Mouse (Mus musculus): ENCODE measurements around the gene Map3k6. TPM values are rescaled to one million over a fixed set of nuclear protein-coding genes. Genes with fewer than 3 reads are reported as not detected.

The Map3k6 gene
- polyA plus RNA-seq, 1 experiment from 2014 or later = 2.6 TPM

DNA sequence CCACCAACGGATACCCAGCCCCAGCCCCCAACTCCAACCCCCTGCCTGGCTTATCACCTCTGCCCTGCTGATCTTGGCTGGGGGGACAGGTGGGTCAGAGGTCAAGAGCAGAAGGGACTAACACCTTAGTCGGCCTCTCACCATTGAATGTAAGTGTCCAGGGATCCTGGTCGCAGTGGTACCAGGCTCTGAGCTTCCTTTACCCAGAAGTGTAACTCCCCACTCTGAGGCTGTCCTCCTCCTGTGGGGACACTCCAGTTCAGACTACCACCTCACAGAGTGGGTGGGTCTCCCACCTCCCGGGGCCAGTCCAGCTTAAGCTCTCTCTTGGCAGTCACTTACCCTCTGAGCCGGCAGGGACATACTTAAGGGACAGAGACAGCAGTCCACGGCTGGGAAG is 14.8 kb downstream of the Map3k6 start:
- H3K4me1 ChIP-seq (ENCODE audit: control insufficient read depth, insufficient read depth, low read length) = peaks cover 5% of the 10 kb centered on the region; the same call in 1 of the 2 replicates
- no peak overlapping the region for H3K9ac ChIP-seq (replicated peaks; ENCODE audit: low read depth, low read length)
- H3K9me3 ChIP-seq (ENCODE audit: control insufficient read depth, low read length) = no peaks in the 10 kb centered on the region
- no peak overlapping the region for H3K4me3 ChIP-seq (ENCODE audit: low read depth, low read length)
- no peak overlapping the region for H3K27ac ChIP-seq (ENCODE audit: low read depth, low read length)
- no peaks in the 10 kb centered on the region for H3K36me3 ChIP-seq (ENCODE audit: control insufficient read depth, insufficient read depth, low read length)
- WGBS = 67% methylated on average over 6 of the region's 6 CpGs
- H3K27me3 ChIP-seq (ENCODE audit: control insufficient read depth, insufficient read depth, low read length) = peaks cover 20% of the 10 kb centered on the region
- ATAC-seq (ENCODE audit: low read depth) = no peak
- no peak overlapping the region for H3K4me2 ChIP-seq (ENCODE audit: low read depth, low read length)

DNA sequence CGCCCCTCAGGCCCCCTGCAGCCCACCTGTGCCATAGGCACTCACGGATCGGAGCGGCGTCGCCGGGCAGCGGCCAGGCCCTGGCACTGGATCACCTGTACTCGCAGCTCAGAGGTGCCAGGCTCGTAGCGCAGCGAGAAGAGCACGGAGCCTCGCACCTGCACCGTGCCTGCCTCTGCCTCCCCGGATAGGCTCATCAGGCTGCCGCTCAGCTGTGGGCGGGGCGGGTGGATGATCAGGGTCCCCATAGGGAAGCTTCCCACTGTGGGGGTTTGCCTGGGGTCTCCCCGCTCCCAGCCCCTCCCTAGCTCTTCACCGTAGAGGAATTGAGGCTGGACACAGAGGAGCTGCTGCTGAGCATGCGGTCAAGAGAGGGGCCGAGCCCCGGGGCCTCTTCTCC is 16.2 kb downstream of the Map3k6 start:
- H3K9me3 ChIP-seq (ENCODE audit: control insufficient read depth, low read length) = no peaks in the 10 kb centered on the region
- no peak for ATAC-seq (ENCODE audit: low read depth)
- H3K4me3 ChIP-seq (ENCODE audit: low read depth, low read length) = no peak overlapping the region
- peaks cover 5% of the 10 kb centered on the region for H3K27me3 ChIP-seq (ENCODE audit: control insufficient read depth, insufficient read depth, low read length)
- no peaks in the 10 kb centered on the region for H3K36me3 ChIP-seq (ENCODE audit: control insufficient read depth, insufficient read depth, low read length)
- H3K27ac ChIP-seq (ENCODE audit: low read depth, low read length) = no peak overlapping the region
- no peaks in the 10 kb centered on the region for H3K4me1 ChIP-seq (ENCODE audit: control insufficient read depth, insufficient read depth, low read length)
- H3K4me2 ChIP-seq (ENCODE audit: low read depth, low read length) = no peak overlapping the region
- no peak overlapping the region for H3K9ac ChIP-seq (replicated peaks; ENCODE audit: low read depth, low read length)
- 17% methylated on average over 24 of the region's 24 CpGs for WGBS

- Histone ChIP-seq H3K36me3 (ENCODE audit: control insufficient read depth, insufficient read depth, low read length) (no peaks in the 10 kb centered on the region), H3K27me3 (ENCODE audit: control insufficient read depth, insufficient read depth, low read length) (peaks cover 1% of the 10 kb centered on the region; the same call in 1 of the 2 replicates), H3K4me2 (ENCODE audit: low read depth, low read length) (no peak overlapping the region), H3K9ac (replicated peaks; ENCODE audit: low read depth, low read length) (no peak overlapping the region), H3K27ac (ENCODE audit: low read depth, low read length) (no peak overlapping the region), H3K4me1 (ENCODE audit: control insufficient read depth, insufficient read depth, low read length) (no peaks in the 10 kb centered on the region), H3K9me3 (ENCODE audit: control insufficient read depth, low read length) (no peaks in the 10 kb centered on the region), H3K4me3 (ENCODE audit: low read depth, low read length) (no peak overlapping the region)
- ATAC-seq (ENCODE audit: low read depth) = no peak
- 33% methylated on average over 12 of the region's 12 CpGs for WGBS
Measured at GRCm38 (mm10) chr4:133257230-133257629, 16.6 kb downstream of the Map3k6 start.

- no peaks in the 10 kb centered on the region for H3K36me3 ChIP-seq (ENCODE audit: control insufficient read depth, insufficient read depth, low read length)
- ATAC-seq (ENCODE audit: low read depth) = no peak
- no peaks in the 10 kb centered on the region for H3K9me3 ChIP-seq (ENCODE audit: control insufficient read depth, low read length)
- 78% methylated on average over 12 of the region's 12 CpGs for WGBS
- no peak overlapping the region for H3K9ac ChIP-seq (replicated peaks; ENCODE audit: low read depth, low read length)
- no peak overlapping the region for H3K4me2 ChIP-seq (ENCODE audit: low read depth, low read length)
- H3K4me1 ChIP-seq (ENCODE audit: control insufficient read depth, insufficient read depth, low read length) = no peaks in the 10 kb centered on the region
- no peak overlapping the region for H3K4me3 ChIP-seq (ENCODE audit: low read depth, low read length)
- no peaks in the 10 kb centered on the region for H3K27me3 ChIP-seq (ENCODE audit: control insufficient read depth, insufficient read depth, low read length)
- no peak overlapping the region for H3K27ac ChIP-seq (ENCODE audit: low read depth, low read length)
Measured at GRCm38 (mm10) chr4:133257798-133258408, 17.3 kb downstream of the Map3k6 start.

DNA sequence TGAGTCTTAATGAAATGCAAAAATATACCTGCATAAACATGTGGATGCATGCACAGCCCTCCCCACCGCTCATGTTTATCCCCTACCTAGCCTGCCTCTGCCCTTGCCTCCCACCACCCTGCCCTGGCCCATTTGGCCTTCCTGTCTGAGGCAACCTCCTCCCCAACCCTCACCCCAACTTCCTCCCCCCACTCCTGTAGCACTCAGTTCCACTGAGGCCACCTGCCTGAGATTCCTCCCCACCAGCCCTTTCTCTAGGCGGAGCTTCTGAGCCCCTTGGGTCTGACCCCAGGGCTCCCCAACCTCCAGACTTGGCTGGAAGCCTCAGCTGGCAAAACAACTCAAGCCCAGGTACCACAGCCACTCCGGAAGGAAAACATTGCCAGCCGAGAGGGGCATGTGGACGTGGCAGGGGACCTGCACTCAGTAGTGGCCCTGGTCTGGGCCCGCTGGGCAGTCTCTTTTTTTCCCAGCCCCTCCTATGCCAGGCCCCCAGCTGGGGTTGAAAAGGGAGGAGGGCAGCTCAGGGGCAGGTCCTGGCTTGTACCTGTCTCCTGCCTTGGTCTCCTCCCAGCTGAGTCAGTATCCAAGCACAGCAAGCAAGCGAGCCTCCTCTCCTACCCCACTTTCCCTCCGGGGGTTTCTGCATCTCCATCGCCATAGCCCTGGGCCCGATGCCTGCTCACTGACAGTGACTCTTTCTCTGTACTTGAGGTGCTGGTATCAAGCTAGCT is 21.2 kb downstream of the Map3k6 start:
- H3K4me2 ChIP-seq (ENCODE audit: low read depth, low read length) = no peak overlapping the region
- peaks cover 23% of the 10 kb centered on the region for H3K36me3 ChIP-seq (ENCODE audit: control insufficient read depth, insufficient read depth, low read length)
- H3K4me3 ChIP-seq (ENCODE audit: low read depth, low read length) = no peak overlapping the region
- no peak overlapping the region for H3K27ac ChIP-seq (ENCODE audit: low read depth, low read length)
- no peak for ATAC-seq (ENCODE audit: low read depth)
- WGBS = 61% methylated on average over 10 of the region's 10 CpGs
- no peak overlapping the region for H3K9ac ChIP-seq (replicated peaks; ENCODE audit: low read depth, low read length)
- H3K4me1 ChIP-seq (ENCODE audit: control insufficient read depth, insufficient read depth, low read length) = no peaks in the 10 kb centered on the region
- no peaks in the 10 kb centered on the region for H3K27me3 ChIP-seq (ENCODE audit: control insufficient read depth, insufficient read depth, low read length)
- no peaks in the 10 kb centered on the region for H3K9me3 ChIP-seq (ENCODE audit: control insufficient read depth, low read length)

DNA sequence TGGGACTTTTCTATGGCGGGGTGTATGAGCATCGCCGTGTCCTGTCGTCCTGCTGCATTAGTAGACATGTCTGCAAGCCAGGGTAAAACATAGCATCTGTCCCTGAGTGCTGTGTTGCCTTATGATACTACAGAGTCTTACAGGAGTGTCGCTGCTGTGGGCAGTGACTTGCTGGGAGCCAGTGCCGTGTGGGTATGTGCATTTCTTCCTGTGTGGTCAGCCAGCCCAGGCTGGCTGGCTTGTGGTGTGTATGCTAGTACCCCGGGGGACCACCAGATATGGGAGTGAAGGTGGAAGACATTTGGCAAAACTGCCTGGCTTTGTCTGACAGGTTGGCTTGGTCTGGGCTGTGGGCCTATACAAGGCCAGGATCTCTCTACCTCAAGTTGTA is 21.8 kb downstream of the Map3k6 start:
- WGBS = 78% methylated on average over 7 of the region's 7 CpGs
- peaks cover 28% of the 10 kb centered on the region for H3K36me3 ChIP-seq (ENCODE audit: control insufficient read depth, insufficient read depth, low read length)
- H3K4me1 ChIP-seq (ENCODE audit: control insufficient read depth, insufficient read depth, low read length) = no peaks in the 10 kb centered on the region
- H3K9ac ChIP-seq (replicated peaks; ENCODE audit: low read depth, low read length) = no peak overlapping the region
- no peak for ATAC-seq (ENCODE audit: low read depth)
- H3K9me3 ChIP-seq (ENCODE audit: control insufficient read depth, low read length) = no peaks in the 10 kb centered on the region
- no peak overlapping the region for H3K27ac ChIP-seq (ENCODE audit: low read depth, low read length)
- H3K4me3 ChIP-seq (ENCODE audit: low read depth, low read length) = no peak overlapping the region
- H3K4me2 ChIP-seq (ENCODE audit: low read depth, low read length) = no peak overlapping the region
- no peaks in the 10 kb centered on the region for H3K27me3 ChIP-seq (ENCODE audit: control insufficient read depth, insufficient read depth, low read length)

GRCm38 (mm10) chr4:133262882-133263281 is 22.3 kb downstream of the Map3k6 start, which contains the start of gene Sytl1:
Sytl1 (minus strand) TSS chr4:133263113.
- WGBS = 42% methylated on average over 7 of the region's 7 CpGs
- Histone ChIP-seq H3K4me3 (ENCODE audit: low read depth, low read length) (no peak within 1 kb of the TSS), H3K9me3 (ENCODE audit: control insufficient read depth, low read length) (no peaks in the 10 kb centered on the region), H3K9ac (replicated peaks; ENCODE audit: low read depth, low read length) (no peak within 1 kb of the TSS), H3K27me3 (ENCODE audit: control insufficient read depth, insufficient read depth, low read length) (no peaks in the 10 kb centered on the region), H3K36me3 (ENCODE audit: control insufficient read depth, insufficient read depth, low read length) (peaks cover 34% of the 10 kb centered on the region), H3K4me2 (ENCODE audit: low read depth, low read length) (no peak within 1 kb of the TSS), H3K4me1 (ENCODE audit: control insufficient read depth, insufficient read depth, low read length) (no peaks in the 10 kb centered on the region), H3K27ac (ENCODE audit: low read depth, low read length) (no peak within 1 kb of the TSS)
- no peak for ATAC-seq (ENCODE audit: low read depth)

GRCm38 (mm10) chr4:133263756-133264155 is 23.1 kb downstream of the Map3k6 start:
- ATAC-seq (ENCODE audit: low read depth) = no peak
- Histone ChIP-seq H3K9me3 (ENCODE audit: control insufficient read depth, low read length) (no peaks in the 10 kb centered on the region), H3K9ac (replicated peaks; ENCODE audit: low read depth, low read length) (no peak overlapping the region), H3K4me2 (ENCODE audit: low read depth, low read length) (no peak overlapping the region), H3K27me3 (ENCODE audit: control insufficient read depth, insufficient read depth, low read length) (no peaks in the 10 kb centered on the region), H3K4me3 (ENCODE audit: low read depth, low read length) (no peak overlapping the region), H3K4me1 (ENCODE audit: control insufficient read depth, insufficient read depth, low read length) (no peaks in the 10 kb centered on the region), H3K36me3 (ENCODE audit: control insufficient read depth, insufficient read depth, low read length) (peaks cover 38% of the 10 kb centered on the region), H3K27ac (ENCODE audit: low read depth, low read length) (no peak overlapping the region)
- WGBS = 92% methylated on average over 5 of the region's 5 CpGs

- peaks cover 38% of the 10 kb centered on the region for H3K36me3 ChIP-seq (ENCODE audit: control insufficient read depth, insufficient read depth, low read length)
- ATAC-seq (ENCODE audit: low read depth) = no peak
Measured at GRCm38 (mm10) chr4:133264559-133264958, 23.9 kb downstream of the Map3k6 start.

More at GRCm38 (mm10) chr4:133264559-133264958, 23.9 kb downstream of the Map3k6 start:
- H3K4me1 ChIP-seq (ENCODE audit: control insufficient read depth, insufficient read depth, low read length) = no peaks in the 10 kb centered on the region
- H3K27me3 ChIP-seq (ENCODE audit: control insufficient read depth, insufficient read depth, low read length) = no peaks in the 10 kb centered on the region
- no peak overlapping the region for H3K4me2 ChIP-seq (ENCODE audit: low read depth, low read length)
- H3K9ac ChIP-seq (replicated peaks; ENCODE audit: low read depth, low read length) = no peak overlapping the region
- 100% methylated on average over 2 of the region's 2 CpGs for WGBS
- no peaks in the 10 kb centered on the region for H3K9me3 ChIP-seq (ENCODE audit: control insufficient read depth, low read length)
- H3K4me3 ChIP-seq (ENCODE audit: low read depth, low read length) = no peak overlapping the region
- no peak overlapping the region for H3K27ac ChIP-seq (ENCODE audit: low read depth, low read length)

Data from neural tube, embryonic 14.5 days (tissue).